Mouse (Mus musculus): ENCODE data around the gene Trcg1. TPM values are rescaled to one million over a fixed set of nuclear protein-coding genes. Genes with fewer than 3 reads are reported as not detected.

Trcg1 gene
- total and polyA plus RNA-seq, 3 experiments: not detected

Other genes with a start within 250 kb of the Trcg1 start
- 10 to 100 TPM; 37.2 to 47.6 TPM for gene Ptpn9, start 241.6 kb upstream of the Trcg1 start, total RNA-seq (2021)
- gene Ptpn9, start 241.6 kb upstream of the Trcg1 start, polyA plus RNA-seq (2012; rRNA removed): 134 and 145 TPM in 2 replicates
- gene Sin3a, start 164.5 kb upstream of the Trcg1 start, total RNA-seq (2021): 10 to 100 TPM; 46.2 to 49.2 TPM
- gene Sin3a, start 164.5 kb upstream of the Trcg1 start, polyA plus RNA-seq (2012; rRNA removed): 71.0 and 101 TPM in 2 replicates
- gene Man2c1, start 105.9 kb upstream of the Trcg1 start, total RNA-seq (2021): 100 to 1,000 TPM in 1 of 2 experiments, 10 to 100 TPM in 1; 93.3 to 141 TPM
- 352 and 416 TPM in 2 replicates for gene Man2c1, start 105.9 kb upstream of the Trcg1 start, polyA plus RNA-seq (2012; rRNA removed)
- 10 to 100 TPM; 10.3 TPM for gene Neil1, start 88.3 kb upstream of the Trcg1 start, total RNA-seq (2021)
- 17.7 and 22.5 TPM in 2 replicates for gene Neil1, start 88.3 kb upstream of the Trcg1 start, polyA plus RNA-seq (2012; rRNA removed)
- gene Commd4, start 78.2 kb upstream of the Trcg1 start, total RNA-seq (2021): 10 to 100 TPM; 47.5 to 59.8 TPM
- 176 and 182 TPM in 2 replicates for gene Commd4, start 78.2 kb upstream of the Trcg1 start, polyA plus RNA-seq (2012; rRNA removed)
- gene 1700017B05Rik, start 26.1 kb downstream of the Trcg1 start, total RNA-seq (2021): 10 to 100 TPM; 40.5 to 53.8 TPM
- gene 1700017B05Rik, start 26.1 kb downstream of the Trcg1 start, polyA plus RNA-seq (2012; rRNA removed): 33.0 and 42.8 TPM in 2 replicates
- gene Ppcdc, start 203.6 kb downstream of the Trcg1 start, total RNA-seq (2021): 10 to 100 TPM; 21.7 to 21.9 TPM
- gene Ppcdc, start 203.6 kb downstream of the Trcg1 start, polyA plus RNA-seq (2012; rRNA removed): 38.0 and 43.9 TPM in 2 replicates
- gene Scamp5, start 231.5 kb downstream of the Trcg1 start, total RNA-seq (2021): 10 to 100 TPM in 1 of 2 experiments, 1 to 10 TPM in 1; 8.4 to 18.1 TPM
- gene Scamp5, start 231.5 kb downstream of the Trcg1 start, polyA plus RNA-seq (2012; rRNA removed): 21.0 and 21.7 TPM in 2 replicates